Mouse (Mus musculus): ENCODE results near the gene Il17rd. TPM values are rescaled to one million over a fixed set of nuclear protein-coding genes. Genes with fewer than 3 reads are reported as not detected.

Gene Il17rd
- polyA plus RNA-seq, 1 experiment from 2014 or later = 2.4 TPM

DNA sequence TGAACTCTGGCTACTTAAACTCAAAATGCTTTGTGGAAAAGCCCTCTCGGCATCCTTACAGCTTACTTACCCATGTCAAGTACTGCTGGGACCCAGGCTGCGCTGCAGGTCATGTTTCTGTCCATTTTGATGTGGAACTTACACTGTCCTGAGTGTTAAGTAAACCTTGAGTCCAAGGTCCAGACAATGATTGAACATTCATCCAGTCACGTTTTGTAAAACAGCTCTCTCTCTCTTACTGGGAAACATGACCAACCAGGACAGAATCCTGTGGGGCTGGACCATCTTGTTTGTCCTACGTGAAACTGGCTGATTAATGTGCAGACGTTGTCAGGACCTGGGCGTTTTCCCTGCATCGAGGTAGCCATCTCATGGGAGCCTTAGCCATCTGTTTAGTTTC lies 63.0 kb downstream of the Il17rd start:
- Histone ChIP-seq H3K4me3 (no peak overlapping the region), H3K27me3 (no peaks in the 10 kb centered on the region), H3K4me2 (no peak overlapping the region), H3K4me1 (no peaks in the 10 kb centered on the region), H3K27ac (no peak overlapping the region), H3K36me3 (0 out of 2 replicates have a peak, but pooled peaks cover 9% of the 10 kb centered on the region), H3K9me3 (no peaks in the 10 kb centered on the region), H3K9ac (no peak overlapping the region)
- WGBS = 40% methylated on average over 7 of the region's 7 CpGs
- ATAC-seq (ENCODE audit: borderline replicate concordance, extremely low read depth, low FRiP score, low TSS enrichment) = no peak

DNA sequence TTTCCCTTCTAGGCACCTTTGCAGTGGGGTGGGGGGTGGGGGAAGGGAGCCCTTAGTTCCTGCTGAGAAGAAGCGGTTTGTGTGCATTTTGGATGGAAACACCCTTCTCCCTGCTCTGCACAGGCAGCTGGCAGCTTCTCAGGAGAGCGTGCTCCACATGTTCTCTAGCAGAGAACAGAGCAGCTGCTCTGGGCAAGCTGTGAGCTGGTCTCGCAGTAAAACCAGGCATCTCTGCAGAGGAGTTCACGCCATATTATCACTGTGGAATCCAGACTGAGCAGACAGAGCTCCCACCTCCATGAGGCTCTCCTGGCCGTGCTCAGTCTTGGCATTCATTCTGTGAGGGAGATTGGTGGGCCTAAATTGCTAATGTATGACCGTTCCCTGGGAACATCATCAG lies 64.0 kb downstream of the Il17rd start:
- Histone ChIP-seq H3K9me3 (no peaks in the 10 kb centered on the region), H3K27me3 (no peaks in the 10 kb centered on the region), H3K9ac (no peak overlapping the region), H3K4me2 (no peak overlapping the region), H3K36me3 (0 out of 2 replicates have a peak, but pooled peaks cover 9% of the 10 kb centered on the region), H3K4me1 (no peaks in the 10 kb centered on the region), H3K4me3 (no peak overlapping the region), H3K27ac (no peak overlapping the region)
- no peak for ATAC-seq (ENCODE audit: borderline replicate concordance, extremely low read depth, low FRiP score, low TSS enrichment)
- 72% methylated on average over 6 of the region's 6 CpGs for WGBS

DNA sequence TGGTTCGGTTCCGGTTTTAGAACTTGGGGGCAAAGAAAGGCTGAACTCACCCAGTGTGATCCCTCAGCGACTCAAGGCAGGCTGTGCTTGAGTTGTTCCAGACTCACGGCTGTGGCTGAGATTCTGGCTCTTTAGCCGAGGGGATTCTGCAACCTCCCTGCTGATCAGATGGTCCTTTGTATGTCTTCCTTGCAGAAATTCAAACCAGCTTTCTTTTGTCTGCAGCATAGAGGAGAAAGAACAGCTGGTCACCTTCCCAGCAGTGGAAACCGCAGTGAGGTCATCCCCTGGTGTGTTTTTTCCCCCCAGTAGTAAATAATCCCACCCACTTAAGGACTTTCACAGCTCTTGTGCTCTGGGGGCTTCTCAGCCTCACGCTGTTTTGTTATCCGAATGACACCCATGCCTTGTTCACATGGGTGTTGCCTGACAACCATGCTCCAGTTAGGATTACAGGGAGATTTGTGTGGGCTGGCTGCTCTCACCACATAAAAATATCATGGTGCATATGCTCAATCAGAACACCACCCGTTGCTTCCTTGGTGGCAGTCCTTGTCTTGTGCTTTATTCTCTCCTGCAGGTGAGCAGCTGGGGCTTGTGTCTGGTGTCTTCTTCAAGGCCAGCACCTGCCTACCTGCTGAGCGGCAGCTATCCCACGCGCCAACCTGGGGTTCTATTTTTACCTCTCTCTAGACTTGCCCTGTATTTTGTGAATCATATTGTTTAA lies 67.2 kb downstream of the Il17rd start:
- no peak overlapping the region for H3K4me3 ChIP-seq
- 75% methylated on average over 12 of the region's 12 CpGs for WGBS
- H3K4me1 ChIP-seq = no peaks in the 10 kb centered on the region
- no peak for ATAC-seq (ENCODE audit: borderline replicate concordance, extremely low read depth, low FRiP score, low TSS enrichment)
- H3K9me3 ChIP-seq = no peaks in the 10 kb centered on the region
- H3K9ac ChIP-seq = no peak overlapping the region
- no peaks in the 10 kb centered on the region for H3K36me3 ChIP-seq
- H3K27ac ChIP-seq = no peak overlapping the region
- no peaks in the 10 kb centered on the region for H3K27me3 ChIP-seq
- H3K4me2 ChIP-seq = no peak overlapping the region

DNA sequence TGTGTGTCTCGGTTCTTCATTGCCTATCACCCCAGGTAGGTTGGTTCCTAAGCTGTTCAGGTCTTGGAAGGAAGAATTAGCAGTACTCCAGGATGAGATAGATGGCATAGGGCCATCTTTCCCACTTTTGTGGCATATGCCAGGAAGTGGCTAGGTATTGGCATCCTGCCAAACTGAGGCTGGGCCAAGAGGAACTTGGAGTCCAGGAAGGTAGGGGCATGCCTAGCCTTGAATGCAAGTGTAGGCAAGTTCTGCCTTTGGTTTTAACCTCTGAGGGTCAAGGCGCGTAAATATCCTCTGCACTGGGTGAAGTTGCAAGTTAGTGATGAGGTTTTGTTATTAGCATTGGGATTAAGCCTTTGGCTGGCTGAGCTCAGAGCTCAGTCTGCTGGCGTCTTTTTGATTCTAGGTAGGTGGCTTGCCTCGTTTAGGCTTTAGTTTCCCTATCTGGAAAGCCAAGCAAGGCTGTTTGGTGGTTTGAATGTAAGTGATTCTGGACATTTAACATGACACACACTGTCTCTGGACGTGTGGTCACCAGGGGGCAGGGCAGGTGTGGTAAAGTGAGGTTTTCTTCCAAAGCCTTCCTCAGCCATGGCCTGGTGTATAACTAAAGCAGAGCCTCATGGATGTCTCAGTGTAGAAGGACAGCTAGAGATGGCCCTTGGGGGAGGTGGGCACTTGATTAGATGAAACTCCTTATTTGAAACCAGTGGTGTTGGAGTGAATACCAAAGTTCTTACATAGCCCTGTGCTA lies 70.2 kb downstream of the Il17rd start:
- H3K9me3 ChIP-seq = no peaks in the 10 kb centered on the region
- no peak overlapping the region for H3K4me2 ChIP-seq
- no peaks in the 10 kb centered on the region for H3K4me1 ChIP-seq
- no peaks in the 10 kb centered on the region for H3K36me3 ChIP-seq
- H3K9ac ChIP-seq = no peak overlapping the region
- H3K27me3 ChIP-seq = peaks cover 5% of the 10 kb centered on the region
- WGBS = 67% methylated on average over 6 of the region's 6 CpGs
- no peak for ATAC-seq (ENCODE audit: borderline replicate concordance, extremely low read depth, low FRiP score, low TSS enrichment)
- H3K4me3 ChIP-seq = no peak overlapping the region
- H3K27ac ChIP-seq = no peak overlapping the region

DNA sequence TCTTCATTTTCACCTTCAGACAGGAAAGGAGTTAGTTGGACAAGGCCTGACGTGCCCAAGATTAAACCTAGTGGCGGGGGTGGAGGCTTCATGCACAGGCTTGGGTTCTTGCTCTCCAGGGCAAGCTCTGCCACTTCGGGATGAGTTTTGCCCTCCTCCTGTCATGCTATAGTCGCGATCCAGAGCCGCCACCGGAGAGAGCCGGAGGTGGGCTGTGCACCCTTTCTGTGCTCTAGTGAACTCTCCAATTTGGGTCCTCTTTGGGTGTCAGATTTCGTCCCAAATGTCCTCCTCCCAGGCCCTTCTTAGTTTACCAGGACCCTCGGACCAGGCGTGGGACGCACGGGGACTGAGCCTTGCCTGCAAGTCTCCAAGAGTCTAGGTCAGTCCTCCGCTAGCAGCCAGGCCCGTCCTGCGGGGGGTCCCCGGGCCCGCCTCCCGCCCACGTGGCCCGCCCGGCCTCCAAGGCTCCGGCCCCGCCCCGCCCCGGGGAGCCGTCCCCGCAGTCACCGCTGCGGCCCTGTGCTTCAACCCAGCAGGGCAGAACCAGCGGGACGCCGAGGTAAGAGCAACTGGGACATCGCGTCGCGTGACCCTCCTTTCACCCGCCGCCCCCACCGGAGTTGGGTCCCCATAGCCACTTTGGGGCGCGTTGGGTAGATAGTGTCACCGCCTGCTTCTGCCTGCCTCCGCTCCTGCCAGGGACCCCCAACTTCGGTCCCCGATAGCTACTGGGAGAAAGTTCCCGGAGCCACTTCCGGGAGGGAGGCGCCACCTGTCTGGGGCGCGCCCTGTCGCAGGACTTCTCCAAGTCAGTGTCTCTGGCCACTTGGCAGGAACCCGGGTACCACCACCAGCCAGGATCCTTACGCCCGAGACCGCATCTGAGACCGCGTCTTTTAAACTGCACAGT lies 75.9 kb downstream of the Il17rd start, which contains the start of gene Arhgef3:
TSS of gene Arhgef3 (plus strand) at position 538 of the 913 bp plus-strand sequence.
- Histone ChIP-seq H3K27ac (no peak within 1 kb of the TSS), H3K4me2 (peak within 1 kb of the TSS; percentile 100), H3K4me1 (peaks cover 5% of the 10 kb centered on the region; the same call in 1 of the 2 replicates), H3K27me3 (peaks cover 40% of the 10 kb centered on the region), H3K9ac (peak within 1 kb of the TSS; percentile 49), H3K9me3 (no peaks in the 10 kb centered on the region), H3K36me3 (no peaks in the 10 kb centered on the region), H3K4me3 (peak within 1 kb of the TSS; percentile 57)
- WGBS = under 1% methylated on average over 52 of the region's 58 CpGs
- peak; percentile 87 for ATAC-seq (ENCODE audit: borderline replicate concordance, extremely low read depth, low FRiP score, low TSS enrichment)

DNA sequence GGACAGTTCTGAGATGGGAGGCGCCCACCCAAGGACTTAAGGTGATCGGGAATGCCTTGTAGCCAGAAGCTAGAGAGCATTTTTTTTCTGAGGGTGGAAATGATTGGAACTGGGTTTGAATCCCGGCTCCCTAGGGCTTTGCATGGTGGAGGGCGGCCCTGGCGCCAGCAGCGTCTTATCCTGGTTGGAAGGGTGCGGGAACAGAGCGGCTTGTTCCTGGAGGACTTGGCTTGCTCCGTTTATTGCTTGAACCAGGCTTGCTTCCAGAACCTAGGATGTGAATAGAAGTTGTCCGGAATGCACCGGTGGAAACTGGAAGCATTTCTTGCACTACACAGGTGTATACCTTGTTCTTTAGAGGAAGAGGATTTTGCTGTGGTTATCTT lies 76.5 kb downstream of the Il17rd start:
- Histone ChIP-seq H3K36me3 (no peaks in the 10 kb centered on the region), H3K4me3 (peak overlapping the region; percentile 57), H3K27me3 (peaks cover 40% of the 10 kb centered on the region), H3K27ac (no peak overlapping the region), H3K4me1 (peaks cover 5% of the 10 kb centered on the region; the same call in 1 of the 2 replicates), H3K9ac (peak overlapping the region; percentile 49; the same call in 1 of the 2 replicates), H3K9me3 (no peaks in the 10 kb centered on the region), H3K4me2 (peak overlapping the region; percentile 100)
- no peak for ATAC-seq (ENCODE audit: borderline replicate concordance, extremely low read depth, low FRiP score, low TSS enrichment)
- 16% methylated on average over 11 of the region's 11 CpGs for WGBS

DNA sequence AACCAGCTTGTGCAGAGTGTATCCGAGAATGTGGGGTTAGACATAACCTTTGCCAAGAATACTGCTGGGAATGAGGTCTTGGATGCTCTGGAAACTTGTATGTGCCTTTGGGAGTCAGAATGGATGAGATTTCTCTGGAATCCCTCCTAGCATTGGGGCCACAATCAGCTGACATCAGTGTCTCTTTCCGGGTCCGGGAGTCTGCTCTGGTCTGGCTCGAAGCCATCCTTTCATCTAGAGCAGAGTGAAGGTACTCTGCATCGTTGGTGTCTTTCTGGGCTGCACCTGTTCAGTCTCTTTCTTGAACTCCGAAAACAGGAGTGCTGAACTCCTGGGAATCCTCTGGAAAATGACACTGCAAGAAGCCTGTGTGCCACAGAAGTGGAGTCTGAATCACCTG lies 77.2 kb downstream of the Il17rd start:
- 55% methylated on average over 6 of the region's 6 CpGs for WGBS
- Histone ChIP-seq H3K27ac (no peak overlapping the region), H3K9me3 (no peaks in the 10 kb centered on the region), H3K9ac (no peak overlapping the region), H3K4me1 (peaks cover 5% of the 10 kb centered on the region; the same call in 1 of the 2 replicates), H3K4me2 (no peak overlapping the region), H3K27me3 (peaks cover 40% of the 10 kb centered on the region), H3K4me3 (no peak overlapping the region), H3K36me3 (no peaks in the 10 kb centered on the region)
- ATAC-seq (ENCODE audit: borderline replicate concordance, extremely low read depth, low FRiP score, low TSS enrichment) = no peak

DNA sequence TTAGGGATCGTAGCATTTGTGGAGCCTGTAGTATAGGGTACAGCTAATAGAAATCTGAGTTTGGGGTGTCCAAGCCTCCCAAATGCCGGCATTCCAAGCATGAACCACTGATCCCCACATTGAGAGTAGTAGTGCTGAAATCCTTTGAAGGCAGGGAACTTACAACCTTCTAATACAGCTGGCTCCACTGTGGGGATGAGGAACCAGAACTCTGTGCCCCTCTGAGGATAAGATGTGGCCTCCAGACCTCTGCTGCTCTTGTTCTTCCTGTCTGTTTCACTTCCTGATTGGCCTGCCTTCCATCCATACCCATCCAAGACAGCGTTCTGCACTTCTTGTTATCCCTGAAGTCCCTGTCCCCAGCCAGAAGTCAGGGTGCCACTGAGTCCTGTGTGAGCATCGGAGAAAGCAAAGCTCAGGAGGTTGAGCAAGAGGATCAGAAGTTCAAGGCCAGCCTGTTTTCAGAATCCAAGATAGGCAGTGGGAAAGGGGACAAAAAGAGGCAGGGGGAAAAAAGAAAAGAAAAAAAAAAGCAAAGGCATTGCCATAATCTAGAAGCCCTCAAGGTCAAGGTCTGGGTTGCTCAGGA lies 77.9 kb downstream of the Il17rd start:
- no peak overlapping the region for H3K4me3 ChIP-seq
- no peak overlapping the region for H3K27ac ChIP-seq
- no peaks in the 10 kb centered on the region for H3K9me3 ChIP-seq
- ATAC-seq (ENCODE audit: borderline replicate concordance, extremely low read depth, low FRiP score, low TSS enrichment) = no peak
- H3K9ac ChIP-seq = no peak overlapping the region
- H3K27me3 ChIP-seq = peaks cover 40% of the 10 kb centered on the region
- H3K4me2 ChIP-seq = no peak overlapping the region
- peaks cover 5% of the 10 kb centered on the region; the same call in 1 of the 2 replicates for H3K4me1 ChIP-seq
- 76% methylated on average over 4 of the region's 4 CpGs for WGBS
- H3K36me3 ChIP-seq = no peaks in the 10 kb centered on the region

DNA sequence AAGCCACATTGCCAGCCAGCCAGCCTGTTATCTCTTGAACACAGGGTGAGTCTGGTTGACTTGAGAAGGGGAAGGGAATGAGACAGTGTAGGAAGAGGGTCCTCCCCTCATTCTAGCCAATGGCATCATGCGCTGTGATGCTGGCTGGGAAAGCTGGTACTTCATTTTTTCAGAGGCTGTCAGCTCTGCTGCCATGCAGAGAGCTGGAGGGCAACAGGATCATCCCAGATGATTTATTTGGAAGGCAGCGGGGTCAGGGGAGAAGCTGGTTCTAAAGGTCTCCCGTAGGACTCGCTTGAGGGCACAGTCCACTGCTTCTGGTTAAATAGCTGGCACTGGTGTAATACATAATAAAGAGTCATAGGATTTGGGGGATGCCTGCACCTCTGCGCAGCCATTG lies 79.8 kb downstream of the Il17rd start:
- WGBS = 68% methylated on average over 5 of the region's 5 CpGs
- H3K4me2 ChIP-seq = no peak overlapping the region
- peaks cover 5% of the 10 kb centered on the region; the same call in 1 of the 2 replicates for H3K4me1 ChIP-seq
- H3K9ac ChIP-seq = no peak overlapping the region
- no peak overlapping the region for H3K4me3 ChIP-seq
- H3K27ac ChIP-seq = no peak overlapping the region
- H3K9me3 ChIP-seq = no peaks in the 10 kb centered on the region
- peaks cover 39% of the 10 kb centered on the region for H3K27me3 ChIP-seq
- no peak for ATAC-seq (ENCODE audit: borderline replicate concordance, extremely low read depth, low FRiP score, low TSS enrichment)
- no peaks in the 10 kb centered on the region for H3K36me3 ChIP-seq

DNA sequence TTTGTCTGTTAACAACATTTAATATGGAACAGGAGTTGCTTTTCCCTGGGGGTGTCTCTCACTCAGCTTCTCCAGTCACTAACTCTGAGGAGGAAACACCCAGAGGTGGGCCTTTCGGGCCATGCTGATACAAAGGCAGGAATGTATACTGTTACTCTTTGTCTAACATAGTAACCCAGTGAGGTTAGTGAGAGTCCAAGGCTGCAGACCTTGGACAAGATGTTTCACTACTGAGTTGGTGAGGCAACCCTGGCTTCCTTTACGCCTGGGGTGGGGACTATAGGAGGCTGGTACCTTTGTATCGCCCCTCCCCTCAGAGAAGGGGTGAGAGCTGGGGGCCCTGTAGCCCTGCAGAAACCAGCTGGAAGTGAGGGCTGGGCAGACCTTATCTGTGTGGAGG lies 83.9 kb downstream of the Il17rd start:
- H3K4me3 ChIP-seq = no peak overlapping the region
- peaks cover 9% of the 10 kb centered on the region; the same call in 1 of the 2 replicates for H3K27me3 ChIP-seq
- H3K4me2 ChIP-seq = no peak overlapping the region
- no peak for ATAC-seq (ENCODE audit: borderline replicate concordance, extremely low read depth, low FRiP score, low TSS enrichment)
- H3K36me3 ChIP-seq = no peaks in the 10 kb centered on the region
- WGBS = 62% methylated on average over 3 of the region's 3 CpGs
- no peak overlapping the region for H3K27ac ChIP-seq
- H3K9me3 ChIP-seq = no peaks in the 10 kb centered on the region
- no peaks in the 10 kb centered on the region for H3K4me1 ChIP-seq
- no peak overlapping the region for H3K9ac ChIP-seq

DNA sequence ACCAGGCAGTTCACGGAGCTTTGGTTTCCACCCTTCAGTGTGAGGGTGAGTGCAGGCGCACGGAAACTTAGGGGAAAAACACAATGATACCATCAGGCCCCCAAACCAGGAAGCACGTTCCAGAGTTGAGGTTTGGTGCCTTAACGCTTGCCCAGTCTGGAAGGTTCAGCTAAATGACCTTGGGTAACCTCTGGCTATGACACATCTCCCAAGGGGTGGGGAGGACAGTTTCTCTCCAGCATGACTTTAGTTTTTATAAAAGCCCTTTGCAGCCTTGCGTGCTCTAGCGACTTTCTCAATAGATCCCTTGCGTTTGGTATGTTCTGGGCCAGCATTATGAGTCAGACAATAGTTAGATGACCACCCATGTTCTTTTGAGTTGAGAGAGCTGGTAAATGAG lies 84.8 kb downstream of the Il17rd start:
- no peak overlapping the region for H3K4me3 ChIP-seq
- H3K4me1 ChIP-seq = no peaks in the 10 kb centered on the region
- H3K9me3 ChIP-seq = no peaks in the 10 kb centered on the region
- no peak overlapping the region for H3K4me2 ChIP-seq
- ATAC-seq (ENCODE audit: borderline replicate concordance, extremely low read depth, low FRiP score, low TSS enrichment) = no peak
- no peaks in the 10 kb centered on the region for H3K36me3 ChIP-seq
- no peak overlapping the region for H3K27ac ChIP-seq
- WGBS = 58% methylated on average over 8 of the region's 8 CpGs
- H3K9ac ChIP-seq = no peak overlapping the region
- peaks cover under 1% of the 10 kb centered on the region; the same call in 1 of the 2 replicates for H3K27me3 ChIP-seq

Data from lung, embryonic 15.5 days (tissue).